Mouse (Mus musculus): ENCODE data around the gene Ube2n.
A peak's percentile ranks its signal among the peaks of the same experiment; 100 is the strongest.
"Not testable (repeated sequence)": the region's sequence is repeated elsewhere in the genome, so short reads cannot be mapped to it uniquely, and the experiment has no call there.

Gene Ube2n

DNA sequence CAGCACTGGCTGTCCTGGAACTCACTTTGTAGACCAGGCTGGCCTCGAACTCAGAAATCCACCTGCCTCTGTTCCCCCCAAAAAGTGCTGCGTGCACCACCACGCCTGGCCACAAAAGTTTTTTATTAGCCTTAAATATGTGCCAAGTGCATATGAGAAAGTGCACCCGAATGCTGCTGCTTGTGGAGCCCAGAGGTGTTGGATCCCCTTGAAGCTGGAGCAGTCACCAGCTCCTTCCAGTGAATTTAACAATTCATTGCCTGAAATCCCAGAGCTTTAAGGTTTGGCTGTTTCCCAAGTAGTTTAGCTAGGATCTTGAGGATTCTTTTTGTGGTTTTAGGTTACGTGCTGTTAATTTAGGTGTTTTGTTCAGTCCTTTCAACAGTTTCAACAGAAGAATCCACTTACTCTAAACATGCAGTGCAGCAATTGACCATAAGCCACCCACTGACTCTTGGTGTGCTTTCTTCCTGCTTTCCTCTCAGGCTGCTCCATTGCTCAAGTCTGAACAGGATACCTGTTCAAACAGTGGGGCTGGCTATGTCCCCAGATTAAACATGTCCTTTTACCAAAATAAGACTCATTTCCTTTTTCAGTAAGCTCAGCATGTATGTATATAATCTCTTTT lies 11.7 kb downstream of the Ube2n start:
- no peak for DNase-seq

GRCm38 (mm10) chr10:95530551-95531121 lies 15.7 kb downstream of the Ube2n start:
- no peak for DNase-seq

DNA sequence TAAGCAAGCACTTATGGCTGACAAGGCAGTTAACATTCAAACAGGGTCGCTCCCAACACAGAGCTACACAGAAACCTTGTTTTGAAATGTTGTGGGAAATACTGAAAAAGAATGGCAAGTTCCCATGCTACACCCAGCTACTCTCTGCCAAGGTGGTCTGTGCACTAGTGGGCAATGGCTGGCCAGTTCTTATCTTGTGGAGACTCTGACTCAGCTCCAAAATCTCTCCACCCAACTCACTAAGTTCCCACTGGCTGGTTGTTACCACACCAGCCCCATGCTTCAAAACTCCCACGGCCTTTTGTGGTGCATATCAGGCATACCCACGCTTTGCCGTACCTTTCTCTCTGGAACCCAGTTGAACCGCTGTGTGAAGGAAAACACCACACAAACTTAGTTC lies 18.0 kb downstream of the Ube2n start:
- no peak for DNase-seq

DNA sequence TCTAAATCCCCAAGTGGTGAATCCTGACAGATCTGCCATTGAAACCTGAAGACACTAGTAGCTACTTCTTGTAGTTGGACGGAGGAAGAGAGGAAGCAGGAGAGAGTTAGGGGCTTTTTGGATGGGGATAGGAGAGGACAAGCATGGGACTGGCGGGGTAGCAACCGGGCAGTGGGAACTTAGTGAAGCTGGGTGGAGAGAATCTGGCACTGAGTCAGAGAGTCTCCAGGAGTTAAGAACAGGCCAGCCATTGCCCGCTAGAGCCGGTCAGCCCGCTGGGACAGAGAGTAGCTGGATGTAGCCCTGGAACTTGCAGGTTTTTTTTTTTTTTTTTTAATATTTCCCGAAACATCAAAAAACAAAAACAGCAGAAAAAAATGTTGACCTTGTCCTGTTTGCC lies 18.4 kb downstream of the Ube2n start:
- DNase-seq, result no peak

GRCm38 (mm10) chr10:95535399-95536221 lies 20.7 kb downstream of the Ube2n start:
- DNase-seq, result no peak

- no peak for DNase-seq
Measured at GRCm38 (mm10) chr10:95536222-95536541, 21.2 kb downstream of the Ube2n start.

- DNase-seq, result no peak
Measured at GRCm38 (mm10) chr10:95539260-95539659, 24.3 kb downstream of the Ube2n start.

GRCm38 (mm10) chr10:95539841-95540240 lies 24.9 kb downstream of the Ube2n start:
- DNase-seq, result no peak

GRCm38 (mm10) chr10:95542916-95543315 lies 28.0 kb downstream of the Ube2n start:
- DNase-seq, result no peak

GRCm38 (mm10) chr10:95543377-95543776 lies 28.4 kb downstream of the Ube2n start:
- DNase-seq, result no peak

- DNase-seq, result no peak
Measured at GRCm38 (mm10) chr10:95544004-95544403, 29.1 kb downstream of the Ube2n start.

DNA sequence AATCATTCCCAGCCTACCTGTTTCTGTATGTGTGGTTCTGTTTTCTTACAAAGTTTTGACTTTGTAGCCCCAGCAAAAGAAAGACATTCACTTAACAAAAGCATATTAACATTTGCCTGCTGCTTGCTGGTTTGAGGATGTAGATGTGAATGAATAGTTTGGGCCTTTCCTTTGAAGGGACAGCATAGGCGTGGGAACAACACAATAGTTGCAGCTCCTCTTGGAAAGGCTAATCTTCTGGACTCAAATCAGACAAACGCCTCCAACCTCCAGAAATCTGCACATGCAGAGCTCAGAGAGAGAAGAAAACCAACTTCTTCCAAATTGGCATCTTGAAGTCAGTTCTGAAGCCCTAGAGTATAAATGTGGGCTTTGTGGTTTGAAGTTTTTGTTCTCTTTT lies 29.7 kb downstream of the Ube2n start:
- no peak for DNase-seq

DNA sequence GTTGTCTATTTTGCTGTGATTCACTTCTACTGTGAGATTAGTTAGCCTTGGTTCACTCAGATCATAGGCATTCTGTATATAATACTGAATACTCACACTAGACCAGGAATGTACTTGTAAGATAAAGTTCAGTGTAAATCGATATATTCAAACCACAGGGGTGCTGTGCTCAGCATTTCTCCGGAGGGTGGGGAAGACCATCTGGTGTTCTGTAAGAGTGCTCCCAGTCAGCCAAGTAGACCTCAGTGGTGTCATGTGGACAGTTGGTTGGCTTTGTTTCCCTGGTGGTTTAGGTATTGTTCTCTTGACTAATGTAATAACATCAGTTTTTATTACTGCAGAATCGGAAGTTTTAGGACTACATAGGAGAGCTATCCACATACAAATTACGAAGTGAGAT lies 30.1 kb downstream of the Ube2n start:
- DNase-seq, result peak; percentile 44 to 56

GRCm38 (mm10) chr10:95546178-95546577 lies 31.2 kb downstream of the Ube2n start:
- DNase-seq, result no peak

DNA sequence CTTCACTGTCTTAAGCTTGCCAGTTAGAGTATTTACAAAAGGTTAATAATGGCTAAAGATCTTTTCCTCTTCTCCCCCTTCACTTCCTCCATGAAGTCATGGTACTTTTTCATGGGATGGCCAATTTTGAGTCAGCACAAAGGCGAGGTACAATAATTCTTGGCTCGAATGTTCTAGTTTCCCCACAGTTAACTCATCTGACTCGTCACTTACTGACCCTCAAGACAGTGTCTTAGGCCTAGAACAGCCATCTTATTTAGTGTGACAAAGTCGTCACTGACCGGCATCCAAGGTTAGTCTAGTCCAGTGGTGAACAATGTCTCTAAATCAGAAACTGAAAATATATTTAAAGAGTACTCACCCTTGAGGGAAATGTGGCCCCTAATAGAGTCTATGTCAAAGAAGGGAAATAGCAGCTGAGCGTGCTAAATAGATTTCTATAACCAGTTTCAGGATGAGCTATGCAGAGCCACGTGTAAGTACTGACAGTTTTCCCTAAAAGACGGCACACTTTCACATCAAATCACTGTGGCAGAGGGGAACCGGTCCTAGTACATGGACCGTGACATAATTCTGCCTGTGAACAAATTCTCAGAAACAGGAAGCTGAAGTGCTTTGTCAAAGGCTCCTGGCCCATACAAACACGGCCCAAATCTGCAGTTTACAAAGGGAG lies 33.3 kb downstream of the Ube2n start:
- no peak for DNase-seq

DNA sequence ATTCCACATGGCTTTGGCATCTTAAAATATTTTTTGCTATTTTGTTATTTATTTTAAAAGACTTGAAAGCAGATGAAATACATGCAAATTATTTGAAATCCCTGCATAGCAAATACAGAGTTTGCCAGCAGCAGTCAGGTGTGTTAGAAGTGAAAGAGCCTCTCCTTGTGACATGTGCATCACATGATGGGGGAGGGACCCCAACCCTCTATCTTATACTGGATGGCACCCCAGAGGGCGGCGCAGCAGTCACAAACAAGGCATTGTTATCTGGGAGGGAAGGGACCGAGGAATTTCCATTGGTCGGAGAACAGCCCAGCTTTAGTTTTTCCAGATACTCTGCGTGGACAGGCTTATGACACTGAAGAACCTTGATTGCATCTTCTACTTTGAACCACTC lies 34.1 kb downstream of the Ube2n start:
- not testable (repeated sequence) for DNase-seq

DNA sequence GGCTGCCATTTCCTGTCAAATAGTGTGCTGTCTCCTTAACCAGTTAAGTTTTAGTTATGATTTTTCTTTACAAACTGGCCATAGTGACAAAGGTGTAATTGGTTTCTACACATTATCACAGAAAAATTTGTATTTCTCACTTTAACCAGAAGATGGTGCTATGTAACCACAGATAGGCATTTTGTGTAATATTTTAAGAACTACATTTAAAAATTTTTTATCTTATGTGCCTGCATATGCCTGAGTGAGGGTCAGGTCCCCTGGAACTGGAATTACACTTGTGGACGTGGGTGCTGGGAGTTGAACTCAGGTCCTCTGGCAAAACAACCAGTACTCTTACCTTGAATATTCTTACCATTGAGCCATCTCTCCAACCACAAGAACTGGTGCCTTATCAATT lies 35.6 kb downstream of the Ube2n start:
- no peak for DNase-seq

- DNase-seq, result no peak
Measured at GRCm38 (mm10) chr10:95551752-95552151, 36.8 kb downstream of the Ube2n start.

GRCm38 (mm10) chr10:95552326-95552725 lies 37.4 kb downstream of the Ube2n start:
- DNase-seq, result no peak

GRCm38 (mm10) chr10:95555866-95556265 lies 40.9 kb downstream of the Ube2n start:
- DNase-seq, result no peak

GRCm38 (mm10) chr10:95557337-95557828 lies 42.4 kb downstream of the Ube2n start:
- no peak for DNase-seq

DNA sequence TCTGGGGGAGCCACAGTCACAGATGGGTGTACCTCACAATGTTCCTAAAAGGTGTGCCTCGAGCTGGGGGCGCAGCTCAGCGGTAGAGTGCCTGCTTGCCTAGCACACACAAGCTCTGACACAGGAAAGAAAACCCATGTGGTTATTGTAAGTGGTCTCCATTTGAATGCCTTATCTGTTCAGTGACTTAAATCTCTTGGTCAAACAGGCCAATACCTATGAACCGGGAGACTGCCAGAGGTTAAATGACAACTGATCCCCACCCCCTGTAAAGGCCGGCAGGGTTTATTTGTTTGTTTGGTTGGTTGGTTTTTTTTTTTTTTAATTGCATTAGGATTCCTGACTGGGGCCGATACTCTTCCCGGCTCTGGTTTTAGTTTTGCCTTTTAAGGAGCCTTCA lies 44.5 kb downstream of the Ube2n start:
- no peak for DNase-seq

- DNase-seq, result no peak
Measured at GRCm38 (mm10) chr10:95560394-95560983, 45.5 kb downstream of the Ube2n start.
